Mouse (Mus musculus): ENCODE results near the gene Gdpd3. TPM values are rescaled to one million over a fixed set of nuclear protein-coding genes. Genes with fewer than 3 reads are reported as not detected.
"Not testable (repeated sequence)": the region's sequence is repeated elsewhere in the genome, so short reads cannot be mapped to it uniquely, and the experiment has no call there.

Gdpd3 gene
- polyA plus RNA-seq (2015; fragmentation: Nextera tagmentation; extraction: Ambion mirVana), result 1.8 and 1.9 TPM in 2 replicates

DNA sequence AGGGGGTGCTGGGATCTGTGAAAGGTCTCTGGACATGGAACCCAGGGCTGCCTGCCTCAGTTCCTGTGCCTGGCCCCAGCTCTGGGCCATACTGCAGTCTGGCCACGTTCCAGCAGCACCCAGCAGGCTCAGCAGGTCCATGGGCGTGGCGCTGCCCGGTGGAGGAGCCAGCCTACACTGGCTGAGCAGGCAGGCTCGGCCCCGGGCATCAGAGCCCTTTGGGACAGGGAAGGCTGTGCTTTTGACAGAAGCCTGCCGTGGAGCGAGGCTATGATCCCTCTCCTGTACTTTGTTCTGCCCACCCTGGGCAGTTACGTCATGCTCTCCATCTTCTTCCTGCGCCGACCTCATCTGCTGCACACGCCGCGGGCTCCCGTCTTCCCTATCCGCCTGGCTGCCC, at the start of gene Gdpd3:
TSS of gene Gdpd3 (plus strand) at position 134 of the 400 bp plus-strand sequence.
- H3K9ac ChIP-seq, result no peak within 1 kb of the TSS
- WGBS, result 93% methylated on average over 16 of the region's 16 CpGs
- H3K4me1 ChIP-seq, result peaks cover 21% of the 10 kb centered on the region
- ATAC-seq (replicated peaks; ENCODE audit: low FRiP score), result no peak; the same call in 1 of the 2 replicates
- no peaks in the 10 kb centered on the region for H3K9me3 ChIP-seq (replicated peaks)
- no peaks in the 10 kb centered on the region for H3K27me3 ChIP-seq
- H3K4me3 ChIP-seq (replicated peaks), result no peak within 1 kb of the TSS
- H3K36me3 ChIP-seq, result peaks cover 95% of the 10 kb centered on the region
- H3K4me2 ChIP-seq, result no peak within 1 kb of the TSS
- H3K27ac ChIP-seq, result no peak within 1 kb of the TSS

- Histone ChIP-seq H3K4me2 (no peak overlapping the region), H3K4me1 (no peaks in the 10 kb centered on the region), H3K9me3 (replicated peaks) (no peaks in the 10 kb centered on the region), H3K27ac (no peak overlapping the region), H3K9ac (no peak overlapping the region), H3K27me3 (no peaks in the 10 kb centered on the region), H3K4me3 (replicated peaks) (no peak overlapping the region), H3K36me3 (no peaks in the 10 kb centered on the region)
- WGBS, result 84% methylated on average over 3 of the region's 3 CpGs
- ATAC-seq (replicated peaks; ENCODE audit: low FRiP score), result no peak
Measured at GRCm38 (mm10) chr7:126717566-126717965, 48.6 kb upstream of the Gdpd3 start.

DNA sequence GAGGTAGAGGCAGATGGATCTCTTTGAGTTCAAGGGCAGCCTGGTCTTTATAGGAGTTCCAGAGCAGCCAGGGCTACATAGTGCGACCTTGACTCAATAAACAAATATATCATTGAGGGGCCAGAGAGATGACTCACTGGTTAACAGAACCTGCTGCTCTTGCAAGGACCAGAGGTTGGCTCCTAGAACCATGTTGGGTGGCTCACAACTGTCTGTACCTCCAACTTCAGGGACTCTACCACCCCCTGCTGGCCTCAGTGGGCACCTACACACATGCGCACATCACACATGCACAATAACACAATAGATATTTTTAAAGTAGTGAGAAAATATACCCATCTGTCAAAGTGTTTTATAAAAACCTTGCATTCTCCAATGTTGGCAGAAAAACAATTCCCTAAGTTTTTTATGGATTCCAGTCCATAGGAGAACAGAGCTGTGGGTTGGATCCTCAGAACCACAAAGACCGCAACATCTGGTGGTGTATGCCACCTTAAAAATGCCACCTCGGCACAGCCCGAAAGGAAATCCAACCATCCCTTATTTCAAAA, 47.3 kb upstream of the Gdpd3 start:
- no peak overlapping the region for H3K27ac ChIP-seq
- no peaks in the 10 kb centered on the region for H3K4me1 ChIP-seq
- no peaks in the 10 kb centered on the region for H3K9me3 ChIP-seq (replicated peaks)
- no peak for ATAC-seq (replicated peaks; ENCODE audit: low FRiP score)
- no peak overlapping the region for H3K9ac ChIP-seq
- H3K36me3 ChIP-seq, result no peaks in the 10 kb centered on the region
- H3K4me3 ChIP-seq (replicated peaks), result no peak overlapping the region
- H3K27me3 ChIP-seq, result no peaks in the 10 kb centered on the region
- H3K4me2 ChIP-seq, result no peak overlapping the region
- 92% methylated on average over 5 of the region's 5 CpGs for WGBS

- ATAC-seq (replicated peaks; ENCODE audit: low FRiP score), result no peak
- H3K27me3 ChIP-seq, result no peaks in the 10 kb centered on the region
- WGBS, result 89% methylated on average over 13 of the region's 13 CpGs
- H3K4me1 ChIP-seq, result no peaks in the 10 kb centered on the region
- H3K36me3 ChIP-seq, result no peaks in the 10 kb centered on the region
- no peak overlapping the region for H3K4me2 ChIP-seq
- H3K27ac ChIP-seq, result no peak overlapping the region
- H3K4me3 ChIP-seq (replicated peaks), result no peak overlapping the region
- H3K9ac ChIP-seq, result no peak overlapping the region
- no peaks in the 10 kb centered on the region for H3K9me3 ChIP-seq (replicated peaks)
Measured at GRCm38 (mm10) chr7:126721635-126722034, 44.5 kb upstream of the Gdpd3 start.

- Histone ChIP-seq H3K4me1 (no peaks in the 10 kb centered on the region), H3K4me2 (no peak overlapping the region), H3K9ac (no peak overlapping the region), H3K9me3 (replicated peaks) (no peaks in the 10 kb centered on the region), H3K36me3 (no peaks in the 10 kb centered on the region), H3K27me3 (no peaks in the 10 kb centered on the region), H3K27ac (no peak overlapping the region), H3K4me3 (replicated peaks) (no peak overlapping the region)
- 77% methylated on average over 3 of the region's 3 CpGs for WGBS
- ATAC-seq (replicated peaks; ENCODE audit: low FRiP score), result no peak
Measured at GRCm38 (mm10) chr7:126725077-126725476, 41.1 kb upstream of the Gdpd3 start.

DNA sequence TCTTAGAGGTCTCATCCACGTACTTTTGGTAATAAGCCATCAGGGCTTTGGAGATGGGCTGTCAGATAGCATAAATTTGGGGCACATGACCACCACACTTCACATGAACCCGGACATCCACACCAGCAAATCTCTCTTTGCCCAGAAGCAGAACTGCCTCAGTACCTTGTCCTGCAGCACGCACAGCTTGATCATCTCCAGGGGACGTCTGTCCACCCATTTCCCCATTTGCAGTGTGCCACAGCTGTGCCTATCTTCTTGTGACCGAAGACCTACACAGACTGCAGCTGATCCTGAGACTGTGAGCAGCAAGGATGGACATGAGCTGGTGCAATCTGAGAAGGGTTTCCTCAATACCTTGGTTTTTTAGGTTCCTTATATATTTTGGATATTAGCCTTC, 40.5 kb upstream of the Gdpd3 start:
- no peak for ATAC-seq (replicated peaks; ENCODE audit: low FRiP score)
- H3K27me3 ChIP-seq, result no peaks in the 10 kb centered on the region
- 80% methylated on average over 5 of the region's 5 CpGs for WGBS

DNA sequence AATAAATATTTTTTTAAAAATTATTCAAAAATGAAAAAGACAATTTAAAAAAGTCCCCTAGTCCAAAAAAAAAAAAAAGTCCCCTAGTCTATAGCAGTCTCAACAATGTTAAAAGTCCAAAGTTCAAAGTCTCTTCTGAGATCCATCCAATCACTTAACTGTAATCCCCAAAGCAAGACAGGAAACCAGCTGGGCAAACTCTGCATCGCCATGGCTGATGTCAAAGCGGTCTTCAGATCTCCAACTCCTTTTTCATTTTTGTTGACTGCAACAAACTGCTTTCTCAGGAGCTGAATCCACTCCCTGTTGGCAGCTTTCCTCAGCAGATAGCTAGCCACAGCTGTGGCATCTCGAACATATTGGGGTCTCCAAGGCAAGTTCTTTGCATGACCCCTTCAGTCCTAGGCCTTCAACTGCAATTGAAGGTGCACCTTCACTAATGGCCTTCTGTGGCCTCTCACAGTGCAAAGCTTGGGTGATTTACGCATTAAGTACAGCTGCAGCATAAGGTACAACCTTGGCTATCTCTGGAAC, 35.8 kb upstream of the Gdpd3 start:
- H3K27me3 ChIP-seq; H3K27ac ChIP-seq; H3K4me2 ChIP-seq; H3K4me3 ChIP-seq (replicated peaks); H3K9me3 ChIP-seq (replicated peaks); H3K4me1 ChIP-seq; H3K36me3 ChIP-seq; H3K9ac ChIP-seq; ATAC-seq (replicated peaks; ENCODE audit: low FRiP score): not testable (repeated sequence)
- 77% methylated on average over 4 of the region's 4 CpGs for WGBS

More for the DNA sequence above, 40.5 kb upstream of the Gdpd3 start:
- no peaks in the 10 kb centered on the region for H3K9me3 ChIP-seq (replicated peaks)
- H3K4me1 ChIP-seq, result no peaks in the 10 kb centered on the region
- H3K4me3 ChIP-seq (replicated peaks), result no peak overlapping the region
- no peaks in the 10 kb centered on the region for H3K36me3 ChIP-seq
- no peak overlapping the region for H3K9ac ChIP-seq
- no peak overlapping the region for H3K27ac ChIP-seq
- H3K4me2 ChIP-seq, result no peak overlapping the region

GRCm38 (mm10) chr7:126736122-126736521, 30.0 kb upstream of the Gdpd3 start:
- Histone ChIP-seq H3K27me3 (no peaks in the 10 kb centered on the region), H3K9me3 (replicated peaks) (no peaks in the 10 kb centered on the region), H3K4me1 (peaks cover 4% of the 10 kb centered on the region; the same call in 1 of the 2 replicates), H3K27ac (no peak overlapping the region), H3K4me3 (replicated peaks) (no peak overlapping the region), H3K4me2 (no peak overlapping the region), H3K9ac (no peak overlapping the region), H3K36me3 (no peaks in the 10 kb centered on the region)
- WGBS, result 76% methylated on average over 8 of the region's 8 CpGs
- no peak for ATAC-seq (replicated peaks; ENCODE audit: low FRiP score)

DNA sequence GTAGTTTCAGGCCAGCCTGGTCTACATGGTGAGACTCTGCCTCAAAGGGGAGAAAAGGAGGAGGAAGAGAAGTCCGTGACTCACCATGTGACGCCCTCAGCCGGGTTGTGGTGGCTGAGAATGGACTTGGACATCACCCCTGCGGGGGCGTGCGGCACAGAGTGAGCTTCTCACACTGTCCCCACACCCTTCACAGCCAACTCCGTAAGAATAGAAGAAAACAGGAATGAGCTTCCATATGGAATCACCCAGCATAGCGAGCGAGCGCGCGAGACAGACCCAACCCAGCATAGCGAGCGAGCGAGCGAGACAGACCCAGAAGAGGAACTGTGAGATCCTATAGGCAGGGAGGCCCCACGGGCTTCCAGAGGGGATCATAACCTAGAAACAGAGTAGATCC, 26.6 kb upstream of the Gdpd3 start:
- no peaks in the 10 kb centered on the region for H3K9me3 ChIP-seq (replicated peaks)
- H3K4me3 ChIP-seq (replicated peaks), result no peak overlapping the region
- no peaks in the 10 kb centered on the region for H3K27me3 ChIP-seq
- peaks cover 4% of the 10 kb centered on the region; the same call in 1 of the 2 replicates for H3K4me1 ChIP-seq
- H3K9ac ChIP-seq, result no peak overlapping the region
- 83% methylated on average over 17 of the region's 17 CpGs for WGBS
- H3K4me2 ChIP-seq, result no peak overlapping the region
- no peaks in the 10 kb centered on the region for H3K36me3 ChIP-seq
- no peak for ATAC-seq (replicated peaks; ENCODE audit: low FRiP score)
- no peak overlapping the region for H3K27ac ChIP-seq

GRCm38 (mm10) chr7:126740132-126740735, 25.9 kb upstream of the Gdpd3 start:
- H3K4me2 ChIP-seq, result no peak overlapping the region
- no peak overlapping the region for H3K27ac ChIP-seq
- H3K4me1 ChIP-seq, result peaks cover 4% of the 10 kb centered on the region; the same call in 1 of the 2 replicates
- no peaks in the 10 kb centered on the region for H3K9me3 ChIP-seq (replicated peaks)
- H3K36me3 ChIP-seq, result no peaks in the 10 kb centered on the region
- H3K4me3 ChIP-seq (replicated peaks), result no peak overlapping the region
- WGBS, result 85% methylated on average over 13 of the region's 13 CpGs
- no peak overlapping the region for H3K9ac ChIP-seq
- H3K27me3 ChIP-seq, result no peaks in the 10 kb centered on the region
- no peak for ATAC-seq (replicated peaks; ENCODE audit: low FRiP score)

GRCm38 (mm10) chr7:126740977-126741376, 25.2 kb upstream of the Gdpd3 start:
- no peaks in the 10 kb centered on the region for H3K9me3 ChIP-seq (replicated peaks)
- no peak overlapping the region for H3K4me2 ChIP-seq
- H3K4me1 ChIP-seq, result peaks cover 4% of the 10 kb centered on the region; the same call in 1 of the 2 replicates
- H3K9ac ChIP-seq, result no peak overlapping the region
- ATAC-seq (replicated peaks; ENCODE audit: low FRiP score), result no peak
- H3K4me3 ChIP-seq (replicated peaks), result no peak overlapping the region
- H3K27ac ChIP-seq, result no peak overlapping the region
- H3K36me3 ChIP-seq, result no peaks in the 10 kb centered on the region
- 69% methylated on average over 5 of the region's 5 CpGs for WGBS
- H3K27me3 ChIP-seq, result no peaks in the 10 kb centered on the region

GRCm38 (mm10) chr7:126741452-126741851, 24.7 kb upstream of the Gdpd3 start:
- H3K4me2 ChIP-seq, result no peak overlapping the region
- no peak overlapping the region for H3K27ac ChIP-seq
- no peaks in the 10 kb centered on the region for H3K36me3 ChIP-seq
- WGBS, result 81% methylated on average over 5 of the region's 5 CpGs
- no peaks in the 10 kb centered on the region for H3K9me3 ChIP-seq (replicated peaks)
- H3K27me3 ChIP-seq, result no peaks in the 10 kb centered on the region
- H3K4me3 ChIP-seq (replicated peaks), result no peak overlapping the region
- no peak for ATAC-seq (replicated peaks; ENCODE audit: low FRiP score)
- peaks cover 4% of the 10 kb centered on the region; the same call in 1 of the 2 replicates for H3K4me1 ChIP-seq
- no peak overlapping the region for H3K9ac ChIP-seq
